Comparison of ENCODE assay signal across 8 mouse cellular contexts in the genomic region with DNA sequence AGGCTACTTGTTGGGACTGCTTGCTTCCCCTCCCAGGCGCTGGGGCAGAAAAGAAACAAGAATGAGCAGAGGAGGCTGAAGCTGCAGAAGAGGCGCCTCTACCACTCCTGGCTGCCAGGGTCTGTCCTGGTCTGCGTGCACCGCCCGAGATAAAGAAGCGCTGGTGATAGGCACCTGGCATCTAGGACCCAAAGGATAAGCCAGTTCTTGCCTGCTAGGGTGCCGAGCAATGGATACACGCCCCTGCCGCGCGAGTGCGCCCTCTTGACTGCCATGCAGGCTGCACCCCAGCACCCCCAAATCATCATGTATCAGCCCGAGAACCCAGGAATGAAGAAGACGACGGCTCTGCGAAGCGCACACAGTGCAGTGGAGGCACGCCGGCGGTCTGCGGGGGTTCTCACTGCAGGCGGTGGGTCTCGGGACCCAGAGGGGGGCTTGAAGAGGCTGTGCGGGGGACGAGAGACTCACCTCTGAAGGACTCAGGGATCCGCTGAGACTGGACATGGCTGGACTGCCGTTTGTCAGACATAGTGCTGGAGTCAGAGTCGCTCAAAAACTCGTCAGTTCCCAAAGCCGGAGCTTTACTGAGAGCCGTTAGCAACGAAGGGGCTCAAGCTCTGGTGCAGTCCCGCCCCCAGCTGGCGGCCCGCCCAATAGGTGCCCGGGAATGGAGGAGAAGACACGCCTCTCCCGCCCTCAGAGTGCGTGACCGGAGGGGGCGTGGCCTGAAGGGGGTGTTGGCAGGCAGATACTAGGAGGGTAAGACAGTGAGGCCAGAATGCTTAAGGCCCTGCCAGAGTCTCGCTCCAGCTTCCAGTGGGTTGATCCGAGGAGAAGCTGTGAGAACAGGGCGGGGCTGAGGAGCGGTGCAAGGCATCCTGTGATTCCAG. TPM values are rescaled to one million over a fixed set of nuclear protein-coding genes. Genes with fewer than 3 reads are reported as not detected.
A peak's percentile ranks its signal among the peaks of the same experiment; 100 is the strongest.
DNase-seq lines count a peak whose midpoint lies in the region; ATAC-seq and TF ChIP-seq lines count a peak whose summit lies in the region.

Stom (minus strand) TSS at position 589 of the 893 bp plus-strand sequence.

- H3K4me2 ChIP-seq in kidney, embryonic 14.5 days (replicated peaks; ENCODE audit: low read depth, low read length) = peak within 1 kb of the TSS; percentile 99
- H3K4me2 ChIP-seq in limb, embryonic 15.5 days = peak within 1 kb of the TSS; percentile 93

- TF ChIP-seq POLR2A in bone marrow macrophage, adult 2 months (IDR thresholded peaks at IDR 0.05; ENCODE audit: borderline replicate concordance, low read depth, low read length) = peak; percentile 68; the same call in 1 of the 2 replicates
- peak; percentile 87 for TF ChIP-seq POLR2A in embryonic fibroblast, embryonic 13.5 days (IDR thresholded peaks at IDR 0.05; ENCODE audit: low read depth, low read length)

- peaks cover 35% of the 10 kb centered on the region for H3K4me1 ChIP-seq in bone marrow macrophage, adult 2 months (ENCODE audit: control insufficient read depth, insufficient read depth, low read length)
- H3K4me1 ChIP-seq in embryonic fibroblast, embryonic 13.5 days (ENCODE audit: control insufficient read depth, insufficient read depth, low read length) = peaks cover 9% of the 10 kb centered on the region; the same call in 1 of the 2 replicates
- H3K4me1 ChIP-seq in kidney, embryonic 14.5 days (ENCODE audit: control insufficient read depth, insufficient read depth, low read length) = peaks cover 11% of the 10 kb centered on the region
- peaks cover 19% of the 10 kb centered on the region for H3K4me1 ChIP-seq in limb, embryonic 15.5 days

- no peaks in the 10 kb centered on the region for H3K36me3 ChIP-seq in kidney, embryonic 14.5 days (ENCODE audit: control insufficient read depth, insufficient read depth, low read length)
- no peaks in the 10 kb centered on the region for H3K36me3 ChIP-seq in limb, embryonic 15.5 days

- peaks cover 5% of the 10 kb centered on the region; the same call in 1 of the 2 replicates for H3K27me3 ChIP-seq in kidney, embryonic 14.5 days (ENCODE audit: control insufficient read depth, insufficient read depth, low read length)
- no peaks in the 10 kb centered on the region for H3K27me3 ChIP-seq in limb, embryonic 15.5 days

- peak within 1 kb of the TSS; percentile 89 for H3K27ac ChIP-seq in bone marrow macrophage, adult 2 months (ENCODE audit: insufficient read depth, low read depth, low read length)
- peak within 1 kb of the TSS; percentile 34 for H3K27ac ChIP-seq in embryonic fibroblast, embryonic 13.5 days (ENCODE audit: insufficient read depth, low read length)
- peak within 1 kb of the TSS; percentile 66 for H3K27ac ChIP-seq in kidney, embryonic 14.5 days (ENCODE audit: low read depth, low read length)
- peak within 1 kb of the TSS; percentile 79 for H3K27ac ChIP-seq in limb, embryonic 15.5 days

- peak; percentile 97 for DNase-seq in A20 (ENCODE audit: low read depth, low spot score)
- peak; percentile 99 to 100 for DNase-seq in heart, adult 9 months (ENCODE audit: low spot score in 2 of 2)
- DNase-seq in monocyte, adult 2 months (ENCODE audit: low read depth in 1 of 2, low spot score in 2 of 2) = peak; percentile 99
- DNase-seq in spleen, postnatal 36 days (ENCODE audit: low spot score in 2 of 2) = peak; percentile 99 to 100

- TF ChIP-seq CTCF in bone marrow macrophage, adult 2 months (IDR thresholded peaks at IDR 0.05; ENCODE audit: low read depth, low read length) = peak; percentile 3; the same call in 1 of the 2 replicates
- 0 out of 2 replicates have a peak, but pooled peaks have one; percentile 9 for TF ChIP-seq CTCF in embryonic fibroblast, embryonic 13.5 days (IDR thresholded peaks at IDR 0.05; ENCODE audit: borderline replicate concordance, insufficient read depth, low read length)

- ATAC-seq in kidney, embryonic 14.5 days (ENCODE audit: low FRiP score, low TSS enrichment) = peak; percentile 99
- ATAC-seq in limb, embryonic 15.5 days (ENCODE audit: insufficient number of reproducible peaks, low FRiP score, low TSS enrichment, low read depth) = peak; percentile 98

- no peaks in the 10 kb centered on the region for H3K9me3 ChIP-seq in kidney, embryonic 14.5 days (ENCODE audit: control insufficient read depth, low read length)
- no peaks in the 10 kb centered on the region for H3K9me3 ChIP-seq in limb, embryonic 15.5 days

- H3K9ac ChIP-seq in kidney, embryonic 14.5 days (ENCODE audit: low read depth, low read length) = peak within 1 kb of the TSS; percentile 64
- peak within 1 kb of the TSS; percentile 51 for H3K9ac ChIP-seq in limb, embryonic 15.5 days

- peak within 1 kb of the TSS; percentile 77 for H3K4me3 ChIP-seq in bone marrow macrophage, adult 2 months (ENCODE audit: insufficient read depth, low read length)
- peak within 1 kb of the TSS; percentile 53 for H3K4me3 ChIP-seq in embryonic fibroblast, embryonic 13.5 days (ENCODE audit: insufficient read depth, low read length)
- H3K4me3 ChIP-seq in kidney, embryonic 14.5 days (ENCODE audit: low read length) = peak within 1 kb of the TSS; percentile 64
- peak within 1 kb of the TSS; percentile 56 for H3K4me3 ChIP-seq in limb, embryonic 15.5 days

- WGBS in kidney, embryonic 14.5 days = under 1% methylated on average over 45 of the region's 45 CpGs
- under 1% methylated on average over 45 of the region's 45 CpGs for WGBS in limb, embryonic 15.5 days

RNA-seq across cellular contexts. Expression of gene Stom, which starts in this region (rescaled TPM):
- polyA plus RNA-seq in bone marrow macrophage, adult 2 months (2012; ENCODE audit: insufficient read depth, insufficient read length, missing spikeins) = 350 and 351 TPM in 2 replicates
- polyA plus RNA-seq in embryonic fibroblast, embryonic 13.5 days (2011; ENCODE audit: insufficient read length, low read depth, missing spikeins) = 36.2 and 45.4 TPM in 2 replicates
- 10.8 and 18.8 TPM in 2 replicates for polyA plus RNA-seq in kidney, embryonic 14.5 days (2014; fragmentation: Nextera tagmentation; extraction: Ambion mirVana)
- 22.2 and 25.7 TPM in 2 replicates for polyA plus RNA-seq in limb, embryonic 15.5 days (2015; fragmentation: Nextera tagmentation; extraction: Ambion mirVana)

Comparison
In these comparisons a context has a peak if more than half of its experiments do, and no peak if none do; other contexts are left out.
1. Peak in every context shown above with its lines: DNase-seq, ATAC-seq, H3K4me3 ChIP-seq and H3K27ac ChIP-seq.
2. H3K27ac ChIP-seq: peak in every context shown above with its lines; median percentile 89 in bone marrow macrophage, adult 2 months; 79 in limb, embryonic 15.5 days; 66 in kidney, embryonic 14.5 days; 34 in embryonic fibroblast, embryonic 13.5 days.